Mouse (Mus musculus) cerebellum, postnatal 14 days (tissue): ENCODE measurements around the gene Fscn1.
A peak's percentile ranks its signal among the peaks of the same experiment; 100 is the strongest.

Source experiments
- DNase-seq, 2 experiments: peaks; one replicate each; pipeline ENCODE4 v3.0.0; 2021; ENCODE audit warnings: mixed read lengths in 2 of 2

Gene Fscn1

DNA sequence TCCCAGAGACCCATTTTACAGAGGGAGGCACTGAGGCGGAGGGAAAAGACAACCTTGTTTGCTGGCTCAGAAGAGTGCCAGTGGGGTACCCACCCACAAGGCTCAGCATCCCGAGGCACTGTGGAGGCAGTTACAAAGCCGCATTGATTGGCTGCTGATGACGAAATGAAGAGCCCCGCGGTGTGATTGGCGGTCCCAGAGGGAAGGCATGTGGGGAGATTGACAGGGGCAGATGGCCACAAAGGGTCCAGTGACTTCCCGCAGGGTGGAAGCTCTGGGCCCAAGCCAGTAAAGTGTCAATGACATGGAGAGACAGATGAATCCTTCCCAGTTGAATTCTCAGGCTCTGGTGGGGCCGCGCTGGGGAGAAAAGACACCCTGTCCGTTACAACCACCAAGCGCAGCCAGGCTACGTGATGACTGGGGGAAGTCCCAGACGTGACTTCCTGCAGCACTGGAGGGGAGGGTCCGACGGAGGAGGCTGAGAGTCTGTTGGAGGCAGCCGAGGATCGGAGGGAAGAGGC is 14.5 kb downstream of the Fscn1 start:
- DNase-seq = peak; percentile 61 to 74

DNA sequence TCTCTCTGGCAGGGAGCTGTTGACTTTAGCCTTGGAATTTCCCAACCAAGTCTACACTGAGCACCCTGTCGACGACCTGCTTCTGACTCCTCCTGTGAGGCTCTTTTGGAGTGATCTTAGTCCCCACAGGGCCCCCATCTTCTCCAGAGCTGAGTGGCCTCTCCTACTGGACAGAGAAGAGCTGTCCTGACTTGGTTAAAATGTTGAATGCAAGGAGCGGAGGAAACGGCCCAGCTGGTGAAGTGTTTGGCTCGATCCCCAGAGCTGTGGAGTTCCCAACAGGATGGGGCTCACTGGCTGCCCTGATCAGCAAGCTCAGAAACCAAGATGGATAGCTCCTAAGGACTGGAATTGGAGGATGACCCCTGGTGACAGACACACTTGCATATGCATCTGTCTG is 16.4 kb downstream of the Fscn1 start:
- DNase-seq = peak; percentile 39 to 43

DNA sequence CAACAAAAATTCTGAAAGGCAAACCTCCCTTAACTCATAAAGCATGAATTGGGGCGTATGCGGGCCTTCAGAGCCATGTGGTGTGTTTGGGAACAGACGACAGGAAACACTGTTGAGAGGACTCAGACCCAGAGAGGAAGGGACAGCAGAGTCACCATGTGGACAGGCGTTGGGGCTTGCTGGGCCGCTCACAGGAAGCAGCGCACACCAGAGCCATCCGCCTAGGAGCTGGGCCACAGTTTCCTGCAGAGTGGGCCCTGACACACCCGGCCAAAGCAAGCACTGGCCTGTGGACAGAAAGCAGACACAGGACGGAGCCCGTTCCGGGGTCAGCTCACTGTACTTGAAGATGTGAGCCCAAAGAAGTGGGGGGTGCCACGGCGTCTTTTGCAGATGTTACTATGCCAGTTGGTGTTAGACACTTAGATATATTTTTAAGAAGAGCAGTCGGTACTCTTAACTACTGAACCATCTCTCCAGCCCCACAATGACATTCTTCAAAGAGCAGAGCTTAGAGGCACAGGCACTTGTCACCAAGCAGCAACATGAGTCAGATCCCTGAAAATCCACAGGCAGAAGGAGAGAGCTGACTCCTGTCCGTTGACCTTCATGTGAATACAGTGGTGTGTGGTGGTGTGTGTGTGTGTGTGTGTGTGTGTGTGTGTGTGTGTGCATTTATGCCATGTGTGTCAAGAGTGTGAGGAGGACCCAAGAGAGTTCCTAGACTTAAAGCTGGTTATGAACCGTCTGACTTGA is 22.1 kb downstream of the Fscn1 start:
- no peak for DNase-seq

DNA sequence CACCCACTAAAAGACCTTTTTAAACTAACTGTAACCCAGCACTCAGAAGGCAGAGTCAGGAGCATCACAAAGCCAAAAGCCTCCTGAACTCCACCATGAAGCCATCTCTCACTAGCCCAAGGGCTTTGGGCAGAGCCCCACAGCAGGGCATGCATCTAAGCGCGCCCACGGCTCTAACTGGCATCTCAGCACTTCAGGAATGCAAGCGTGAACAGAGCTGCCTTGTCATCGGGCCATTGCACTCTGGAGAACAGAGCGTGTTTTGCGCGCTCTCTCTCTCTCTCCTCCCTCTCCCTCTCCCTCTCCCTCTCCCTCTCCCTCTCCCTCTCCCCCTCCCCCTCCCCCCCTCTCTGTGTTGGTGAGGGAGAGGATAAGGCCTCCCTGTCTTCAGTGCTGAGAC is 23.0 kb downstream of the Fscn1 start:
- DNase-seq = no peak

DNA sequence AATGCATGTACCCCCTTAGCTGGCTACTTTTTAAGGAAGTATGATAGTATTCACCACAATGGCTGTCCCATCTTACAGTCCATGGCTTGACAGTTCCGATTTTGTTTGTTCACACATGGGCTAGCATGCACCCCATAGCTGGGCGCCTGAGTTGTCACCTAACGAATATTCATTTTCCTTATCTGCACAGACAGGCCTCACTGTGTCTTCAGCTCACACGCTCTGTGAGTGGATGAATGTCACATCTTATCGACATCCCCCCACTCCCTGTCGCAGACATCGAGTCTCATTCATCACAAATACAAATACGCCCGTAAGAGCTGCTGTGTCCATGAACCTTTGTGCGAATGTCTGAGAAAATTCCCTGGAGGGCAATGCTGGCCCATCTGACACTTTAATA is 24.1 kb downstream of the Fscn1 start:
- no peak for DNase-seq

DNA sequence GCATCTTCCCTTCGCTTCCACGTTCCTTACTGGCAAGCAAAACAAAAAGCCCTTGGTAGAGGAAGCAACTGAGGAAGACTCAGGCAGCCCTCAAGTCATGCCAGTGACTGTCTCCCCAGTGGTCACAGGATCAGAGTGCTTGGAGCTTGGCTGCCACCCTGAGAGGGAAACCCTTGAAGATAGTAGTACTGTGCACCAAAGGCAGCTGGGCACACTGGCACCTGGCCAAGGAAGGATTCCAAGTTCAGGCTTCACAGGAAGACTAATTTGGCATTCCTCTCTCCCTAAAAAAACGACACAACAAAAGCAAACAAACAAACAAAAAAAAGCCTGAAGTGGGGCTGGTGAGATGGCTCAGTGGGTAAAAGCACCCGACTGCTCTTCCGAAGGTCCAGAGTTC is 28.4 kb downstream of the Fscn1 start:
- DNase-seq = peak; percentile 77 to 84

DNA sequence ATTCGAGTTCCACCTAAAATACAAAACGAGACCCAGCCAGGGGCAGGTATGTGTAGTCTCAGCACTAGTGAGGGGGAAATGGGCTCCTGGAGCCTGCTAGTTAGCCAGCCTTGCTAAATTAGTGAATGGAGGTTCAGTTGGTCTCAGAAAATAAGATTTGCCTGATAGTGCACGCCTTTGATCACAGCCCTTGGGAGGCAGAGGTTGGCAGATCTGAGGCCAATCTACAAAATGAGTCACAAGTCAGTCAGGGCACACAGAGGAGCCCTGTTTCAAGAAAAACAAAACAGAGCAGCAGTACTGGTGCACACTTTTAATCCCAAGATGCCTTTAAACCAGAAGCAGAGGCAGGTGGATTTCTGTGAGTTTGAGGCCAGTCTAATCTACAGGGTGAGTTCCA is 29.0 kb downstream of the Fscn1 start:
- no peak for DNase-seq

DNA sequence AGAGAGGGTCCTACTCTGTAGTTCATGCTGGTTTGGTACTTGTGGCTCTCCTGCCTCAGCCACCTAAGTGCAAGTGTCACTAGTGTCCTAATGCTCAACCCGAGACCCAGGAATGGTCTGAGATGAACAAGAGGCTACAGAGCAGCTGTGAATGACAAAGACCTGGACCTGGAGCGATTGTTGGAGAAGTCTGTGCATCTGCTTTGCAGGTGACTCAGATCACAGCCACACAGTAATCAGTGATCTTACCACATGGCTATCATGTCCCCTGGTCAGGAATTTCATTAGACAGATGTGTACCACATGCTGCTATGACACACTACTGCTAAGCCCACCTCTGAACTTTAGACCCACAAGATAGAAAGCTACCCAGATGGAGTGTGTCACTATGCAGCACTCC is 34.6 kb downstream of the Fscn1 start:
- no peak for DNase-seq

DNA sequence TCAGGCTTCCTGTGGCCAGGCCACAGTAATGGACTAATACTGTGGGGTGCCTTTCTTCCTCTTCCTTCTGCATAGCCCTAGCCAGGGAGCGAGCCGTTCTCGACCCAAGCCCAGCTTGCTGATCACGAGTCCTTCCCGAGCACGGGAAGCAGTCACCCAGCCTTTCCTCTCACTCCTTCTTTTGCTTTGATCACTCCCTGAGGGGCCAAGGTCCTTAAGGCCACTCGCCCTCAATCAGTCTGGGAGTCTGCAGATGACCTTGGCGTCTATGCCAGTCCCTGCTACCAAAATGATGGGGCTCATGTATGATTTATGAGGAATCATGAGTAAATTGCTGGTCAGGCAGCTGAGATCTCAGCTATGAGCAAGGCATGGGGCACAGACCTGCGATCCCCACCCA is 37.4 kb downstream of the Fscn1 start:
- DNase-seq = no peak

DNA sequence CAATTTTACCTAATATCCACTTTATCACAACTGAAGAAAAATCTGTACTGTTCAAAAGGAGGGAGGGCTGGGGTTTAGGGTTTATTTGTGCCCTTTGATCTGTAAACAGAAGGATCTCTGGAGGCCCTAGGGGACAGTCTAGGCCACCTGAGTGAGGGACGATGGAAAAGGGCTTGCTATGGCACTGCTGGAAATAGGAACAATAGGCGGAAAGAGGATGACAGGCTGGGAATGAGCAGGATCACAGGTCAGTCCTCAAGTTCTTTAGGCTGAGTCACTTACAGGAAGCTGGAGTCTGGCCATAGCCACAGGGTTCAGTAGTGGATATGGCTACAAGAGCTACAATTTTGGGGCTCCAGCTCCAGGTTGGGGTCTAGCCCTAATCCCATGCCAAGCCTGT is 38.0 kb downstream of the Fscn1 start:
- DNase-seq = no peak

DNA sequence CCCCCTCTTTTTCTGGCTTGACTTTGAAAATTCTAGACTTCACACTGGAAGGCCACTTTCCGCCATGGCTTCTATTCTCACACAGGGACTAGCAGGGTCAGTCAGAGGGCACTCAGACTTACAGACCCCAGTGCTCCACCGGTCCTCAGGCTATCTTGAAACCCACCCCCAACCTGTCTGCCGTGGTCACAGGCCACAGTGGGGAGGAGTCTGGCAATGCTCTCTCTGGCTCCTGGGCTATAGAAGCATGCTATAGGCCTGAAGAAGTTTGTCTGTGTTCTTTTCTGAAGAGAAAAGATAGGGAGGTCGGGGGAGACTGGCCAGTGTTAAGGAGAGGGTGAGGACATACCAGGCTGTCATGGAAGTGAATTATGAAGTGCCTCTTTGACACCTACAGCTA is 39.9 kb downstream of the Fscn1 start:
- DNase-seq = no peak

DNA sequence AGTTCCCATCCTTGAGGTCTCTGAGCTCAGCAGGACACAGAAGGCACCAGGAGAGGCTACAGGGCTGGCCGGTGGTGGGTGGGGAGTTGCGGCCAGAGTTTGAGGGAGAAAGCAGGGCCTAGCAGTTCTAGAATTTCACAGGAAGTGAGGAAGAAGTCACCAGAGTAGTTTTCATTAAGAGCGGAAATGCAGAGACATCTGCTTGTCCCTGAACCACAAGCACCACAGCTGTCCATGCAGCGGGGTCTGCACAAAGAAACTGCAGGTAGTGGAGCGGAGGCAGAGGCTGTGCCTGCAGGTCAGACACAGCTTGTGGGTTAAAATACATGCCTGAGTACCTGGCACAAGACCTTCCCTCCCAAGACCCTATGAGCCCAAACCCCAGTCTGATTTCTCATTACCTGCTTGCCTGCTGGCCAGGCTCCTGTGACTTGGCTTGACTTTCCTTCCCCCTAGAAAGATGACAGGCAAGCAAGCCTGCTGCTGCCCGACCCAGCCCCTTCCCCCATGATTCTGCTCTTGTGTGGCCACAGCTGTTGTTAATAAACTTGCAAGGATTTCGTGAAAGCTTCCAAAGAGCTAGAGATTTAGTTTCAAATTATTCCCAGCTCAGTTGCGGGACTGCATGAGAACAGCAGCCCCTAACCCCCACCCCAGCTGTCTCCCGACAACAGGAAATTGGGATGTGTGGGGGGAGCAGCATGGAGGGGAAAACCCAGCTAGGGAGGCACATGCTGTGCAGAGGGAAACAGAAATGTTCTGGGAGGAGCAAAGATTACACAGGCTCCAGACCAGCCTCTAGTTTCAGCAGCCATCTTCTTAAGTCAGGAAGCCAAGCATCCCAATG is 40.7 kb downstream of the Fscn1 start:
- DNase-seq = no peak

DNA sequence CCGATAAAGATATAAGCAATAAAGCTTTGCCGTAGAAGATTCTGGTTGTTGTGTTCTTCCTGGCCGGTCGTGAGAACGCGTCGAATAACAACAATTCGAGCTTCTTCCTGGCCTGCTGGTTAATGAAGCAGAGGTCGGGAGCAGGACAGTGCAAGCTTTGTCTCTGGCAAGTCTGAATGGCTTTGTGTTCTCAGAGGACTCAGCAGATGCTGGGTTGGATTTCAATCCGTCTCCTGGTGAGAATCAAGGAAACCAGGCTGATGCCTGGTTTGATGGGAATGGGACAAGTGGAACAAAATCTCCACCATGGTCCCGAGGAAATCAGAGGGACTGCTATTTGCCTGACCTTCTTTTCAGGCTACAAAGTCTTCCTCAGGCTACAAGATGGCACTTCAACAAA is 49.2 kb downstream of the Fscn1 start:
- peak in 1 of 2 experiments; percentile 17 for DNase-seq

DNA sequence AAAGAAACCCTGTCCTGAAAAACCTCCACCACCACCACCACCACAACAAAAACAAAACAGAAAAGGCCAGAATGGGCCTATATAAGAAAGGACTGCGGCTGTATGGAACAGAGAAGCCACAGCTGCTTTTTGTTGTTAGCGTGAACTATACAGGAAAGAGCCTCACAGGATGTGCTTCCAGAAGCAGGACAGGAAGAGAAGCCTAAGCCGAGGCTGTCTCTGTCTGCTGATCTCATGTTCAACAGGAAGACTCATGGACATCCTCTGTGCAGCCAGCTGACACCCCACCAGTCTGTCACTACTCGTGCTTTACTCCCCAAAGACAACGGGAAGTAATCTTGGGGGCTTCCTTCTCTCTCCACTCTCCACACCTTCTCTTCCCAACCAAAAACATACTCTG is 57.3 kb downstream of the Fscn1 start:
- DNase-seq = no peak
